Mouse (Mus musculus) neural tube, embryonic 10.5 days (tissue): ENCODE data around the gene H2-DMb2.
A peak's percentile ranks its signal among the peaks of the same experiment; 100 is the strongest.

Experiments
- DNase-seq: peaks from one replicate; pipeline ENCODE4 v3.0.0-alpha.2; 2017; ENCODE audit warnings: low spot score; ENCODE audit errors: extremely low spot score

Gene H2-DMb2

DNA sequence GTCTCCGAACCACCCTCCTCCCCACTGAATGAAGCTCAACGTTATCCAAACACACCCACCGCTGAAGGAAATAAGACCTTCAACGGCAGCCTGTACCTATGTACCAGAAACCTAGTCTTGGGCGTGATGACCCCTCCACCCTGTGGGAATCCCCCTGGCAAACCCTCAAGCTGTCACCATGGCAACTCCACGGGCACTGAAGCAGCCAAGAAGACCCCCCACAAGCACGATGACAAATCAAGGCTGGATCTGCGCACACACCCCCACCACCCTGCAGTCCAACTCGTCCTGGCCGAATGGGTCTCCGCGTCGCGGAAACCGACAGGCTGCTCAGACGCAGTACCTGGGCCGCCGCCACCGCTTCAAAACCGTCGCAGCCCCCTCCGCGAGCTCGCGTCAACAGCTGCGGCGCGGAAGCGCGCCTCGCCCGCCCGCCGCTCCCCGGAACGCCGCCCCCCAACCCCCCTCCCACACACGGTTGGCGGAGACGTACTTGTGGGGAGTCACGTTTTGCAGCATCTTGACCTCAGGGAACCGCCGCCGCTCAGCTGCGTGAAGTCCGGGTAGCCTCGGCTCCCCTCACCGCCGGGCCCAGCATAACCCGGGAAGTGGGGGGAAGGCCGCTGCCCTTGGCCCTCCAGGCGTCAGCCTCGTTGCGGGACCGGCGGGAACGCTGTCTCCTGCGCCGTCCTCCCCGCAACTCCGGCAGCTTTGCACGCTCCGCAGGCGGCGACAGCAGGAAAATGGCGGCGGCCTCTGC lies 24.8 kb upstream of the H2-DMb2 start:
- DNase-seq, result peak; percentile 47

DNA sequence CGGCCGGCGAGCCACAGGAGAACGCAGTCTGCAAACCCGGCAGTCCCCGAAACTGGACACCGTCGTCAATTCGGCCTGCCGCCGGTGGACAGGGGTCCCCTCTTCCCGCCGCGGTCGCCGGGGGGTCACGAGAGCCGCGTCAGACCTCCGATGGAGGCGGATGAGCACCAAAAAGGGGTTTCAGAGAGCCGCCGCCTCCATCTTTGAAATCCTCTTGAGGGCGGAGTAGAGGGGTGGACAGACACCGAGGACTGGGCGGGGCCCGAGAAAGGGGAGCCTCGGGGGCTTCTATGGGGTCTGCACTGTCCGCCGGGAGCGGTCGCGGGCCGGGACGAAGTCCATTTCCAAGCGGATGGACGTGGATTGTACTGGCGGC lies 24.2 kb upstream of the H2-DMb2 start:
- no peak for DNase-seq

- peak; percentile 98 for DNase-seq
Measured at GRCm38 (mm10) chr17:34119249-34120179, 23.6 kb upstream of the H2-DMb2 start, which contains the start of gene H2-DMa. Gene H2-DMa (plus strand): TSS chr17:34119541.

DNA sequence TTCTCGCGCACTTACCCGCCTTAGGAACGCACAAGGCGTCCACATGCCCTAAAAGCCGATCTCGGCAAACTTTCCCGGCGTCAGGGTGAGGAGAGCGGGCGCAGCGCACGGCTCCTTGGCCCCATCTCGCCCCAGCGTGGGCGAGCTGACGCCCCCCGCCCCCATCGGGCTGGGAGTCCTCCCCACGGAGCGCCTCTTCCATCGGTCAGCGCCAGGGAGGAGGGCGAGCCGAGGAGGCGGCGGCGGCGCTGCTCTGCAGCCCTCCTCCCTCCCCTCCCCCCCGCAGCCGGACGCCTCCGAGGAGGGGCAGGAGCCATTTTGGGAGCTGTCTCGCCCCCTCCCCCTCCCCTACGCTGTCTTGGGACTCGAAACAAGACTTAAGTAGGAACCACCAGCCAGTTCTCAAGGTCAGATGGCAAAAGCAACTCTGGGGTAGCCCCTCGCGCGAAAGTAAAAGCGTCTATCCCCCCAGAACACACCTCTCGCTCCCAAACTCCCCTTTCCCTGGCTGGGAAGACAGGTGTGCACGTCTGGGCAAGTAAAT lies 22.9 kb upstream of the H2-DMb2 start:
- peak; percentile 89 for DNase-seq

DNA sequence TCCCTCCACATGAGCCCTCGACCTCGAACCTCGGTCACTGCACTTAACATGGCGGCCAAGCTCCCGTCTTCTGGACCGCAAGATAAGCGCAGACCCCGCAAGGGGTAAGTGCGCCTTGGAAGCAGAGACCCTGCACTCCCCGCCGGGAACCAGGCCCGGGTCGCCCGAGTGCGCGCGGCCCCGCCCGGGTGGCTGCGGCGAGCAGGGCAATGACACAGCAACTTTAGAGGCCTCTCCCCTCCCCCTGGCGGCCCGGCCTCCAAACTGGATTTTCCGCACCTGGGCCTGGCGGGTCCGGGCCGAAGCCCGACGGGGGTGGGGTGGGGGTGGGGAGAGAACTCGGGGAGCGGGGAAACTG lies 22.3 kb upstream of the H2-DMb2 start:
- no peak for DNase-seq

- DNase-seq, result peak; percentile 88
Measured at GRCm38 (mm10) chr17:34121172-34121878, 21.8 kb upstream of the H2-DMb2 start.

DNA sequence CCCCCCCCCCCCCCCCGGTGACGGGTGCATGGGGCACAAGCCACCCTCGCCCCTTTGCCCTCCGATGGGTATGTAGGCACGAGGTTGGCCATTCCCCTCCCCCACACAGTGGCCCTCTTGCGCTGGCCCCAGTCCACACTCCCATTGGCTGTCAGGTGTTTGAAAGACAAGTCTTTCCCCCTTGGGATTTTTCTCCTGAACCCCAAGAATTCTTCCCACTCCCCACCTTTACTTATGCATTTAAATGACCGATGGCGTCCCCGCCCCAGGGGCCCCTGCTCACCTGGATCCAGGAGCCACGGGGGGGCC lies 21.3 kb upstream of the H2-DMb2 start:
- DNase-seq, result no peak

DNA sequence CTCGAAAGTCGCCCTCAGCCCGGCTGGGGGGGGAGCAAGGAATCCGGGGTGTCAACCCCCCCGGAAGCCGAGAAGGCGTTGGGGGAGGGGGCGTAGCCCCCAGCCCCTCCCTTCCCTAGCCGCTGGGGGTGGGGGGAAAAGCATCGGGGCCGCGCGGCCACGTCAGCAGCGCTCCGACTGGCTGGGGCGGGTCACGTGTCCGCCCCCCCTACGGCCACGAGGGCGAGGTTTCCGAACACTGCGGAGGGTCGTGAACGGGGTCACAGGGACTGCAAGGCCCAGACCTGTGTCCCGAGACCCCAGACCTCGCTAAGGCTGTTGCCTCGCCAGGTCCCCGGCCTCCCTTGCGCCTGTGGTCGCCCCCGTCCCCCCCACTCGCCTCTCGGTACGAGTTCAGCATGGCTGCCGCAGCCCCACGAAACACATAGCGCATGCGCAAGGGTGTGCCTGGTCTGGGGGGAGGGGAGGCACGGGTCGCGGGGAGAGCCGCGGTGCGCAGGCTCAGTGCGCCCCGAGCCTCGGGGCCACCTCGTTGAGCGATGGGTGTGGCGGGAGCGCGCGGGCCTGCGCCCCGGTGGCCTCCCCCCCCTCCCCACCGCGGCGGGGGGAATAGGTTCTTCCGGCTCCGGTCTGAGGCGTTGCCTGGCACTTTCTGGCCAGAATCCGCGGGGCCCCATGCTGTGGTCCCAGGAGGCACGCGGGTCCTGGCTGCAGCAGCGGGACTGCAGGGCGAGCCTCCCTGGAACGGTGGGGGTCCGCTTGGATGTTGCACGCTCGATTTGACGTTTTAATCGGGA lies 20.7 kb upstream of the H2-DMb2 start, which contains the start of gene Brd2:
Brd2 (minus strand) TSS at position 447 of the 797 bp plus-strand sequence.
- DNase-seq, result peak; percentile 99

DNA sequence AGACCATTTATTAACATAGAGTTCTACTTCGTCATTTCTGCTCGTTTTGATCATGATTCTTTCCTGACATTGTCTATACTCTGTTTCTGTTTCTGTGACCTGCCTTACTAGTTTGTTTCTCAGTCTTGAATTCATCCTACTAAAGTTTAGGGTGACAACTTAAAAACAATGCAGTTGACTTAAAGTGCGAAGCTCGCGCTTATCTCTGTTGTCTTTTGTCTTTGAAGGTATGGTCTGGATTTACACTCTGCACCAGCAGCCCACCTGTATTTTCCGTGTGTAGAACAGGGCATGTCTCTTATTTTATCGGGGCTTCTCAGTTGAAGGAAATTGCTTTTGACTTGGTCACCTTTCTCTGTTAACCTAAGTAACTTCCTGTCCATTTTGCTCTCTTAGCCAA lies 20.0 kb upstream of the H2-DMb2 start:
- no peak for DNase-seq

DNA sequence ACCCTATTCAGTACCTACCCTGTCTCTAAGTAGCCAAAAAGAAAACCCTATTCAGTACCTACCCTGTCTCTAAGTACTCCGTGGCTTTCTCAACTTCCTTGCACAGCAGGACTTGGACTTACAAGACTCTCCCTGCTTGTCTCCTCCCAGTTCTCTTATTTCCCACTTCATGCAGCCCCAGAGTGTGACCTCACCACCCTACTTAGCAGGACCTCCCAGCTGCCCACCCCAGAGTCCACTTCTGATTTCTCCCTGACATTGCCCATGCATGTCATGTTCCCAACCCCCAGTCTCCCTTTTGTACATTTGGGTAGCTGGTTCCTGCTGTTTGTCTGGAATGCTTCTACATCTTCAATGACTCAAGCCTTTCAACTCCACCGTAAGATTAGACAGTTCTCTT lies 19.6 kb upstream of the H2-DMb2 start:
- no peak for DNase-seq

GRCm38 (mm10) chr17:34124649-34125048 lies 18.5 kb upstream of the H2-DMb2 start:
- no peak for DNase-seq

DNA sequence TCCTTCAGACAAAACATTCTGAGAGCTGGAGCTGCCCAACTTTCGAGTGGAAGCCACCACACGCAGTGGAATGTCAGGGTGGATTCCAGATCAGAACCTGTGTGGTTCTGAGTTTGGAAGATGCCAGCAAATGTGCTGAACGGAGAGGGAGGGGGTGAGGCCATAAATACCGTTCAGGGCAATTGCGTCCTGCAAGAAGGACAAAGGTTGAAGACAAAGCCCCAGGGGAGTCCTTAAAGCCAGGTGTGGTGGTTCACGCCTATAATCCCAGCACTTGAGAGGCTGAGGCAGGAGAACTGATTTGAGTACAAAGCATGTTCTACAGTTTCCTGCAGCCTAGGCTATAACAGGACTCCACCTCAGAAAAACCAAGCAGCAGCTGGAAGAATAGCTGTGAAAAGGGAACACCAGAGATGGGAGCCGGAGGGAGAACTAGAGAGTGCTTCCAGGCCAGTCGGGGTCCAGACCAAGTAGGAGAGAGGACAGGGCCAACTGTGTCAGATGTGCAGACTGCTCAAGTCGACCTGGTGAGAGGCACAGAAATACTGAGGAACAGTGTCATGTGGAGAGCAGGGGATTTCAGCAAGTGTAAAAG lies 16.2 kb upstream of the H2-DMb2 start:
- DNase-seq, result no peak

- no peak for DNase-seq
Measured at GRCm38 (mm10) chr17:34127475-34127874, 15.6 kb upstream of the H2-DMb2 start.

GRCm38 (mm10) chr17:34128264-34128937 lies 14.7 kb upstream of the H2-DMb2 start:
- DNase-seq, result no peak

GRCm38 (mm10) chr17:34128944-34129791 lies 13.9 kb upstream of the H2-DMb2 start:
- no peak for DNase-seq

DNA sequence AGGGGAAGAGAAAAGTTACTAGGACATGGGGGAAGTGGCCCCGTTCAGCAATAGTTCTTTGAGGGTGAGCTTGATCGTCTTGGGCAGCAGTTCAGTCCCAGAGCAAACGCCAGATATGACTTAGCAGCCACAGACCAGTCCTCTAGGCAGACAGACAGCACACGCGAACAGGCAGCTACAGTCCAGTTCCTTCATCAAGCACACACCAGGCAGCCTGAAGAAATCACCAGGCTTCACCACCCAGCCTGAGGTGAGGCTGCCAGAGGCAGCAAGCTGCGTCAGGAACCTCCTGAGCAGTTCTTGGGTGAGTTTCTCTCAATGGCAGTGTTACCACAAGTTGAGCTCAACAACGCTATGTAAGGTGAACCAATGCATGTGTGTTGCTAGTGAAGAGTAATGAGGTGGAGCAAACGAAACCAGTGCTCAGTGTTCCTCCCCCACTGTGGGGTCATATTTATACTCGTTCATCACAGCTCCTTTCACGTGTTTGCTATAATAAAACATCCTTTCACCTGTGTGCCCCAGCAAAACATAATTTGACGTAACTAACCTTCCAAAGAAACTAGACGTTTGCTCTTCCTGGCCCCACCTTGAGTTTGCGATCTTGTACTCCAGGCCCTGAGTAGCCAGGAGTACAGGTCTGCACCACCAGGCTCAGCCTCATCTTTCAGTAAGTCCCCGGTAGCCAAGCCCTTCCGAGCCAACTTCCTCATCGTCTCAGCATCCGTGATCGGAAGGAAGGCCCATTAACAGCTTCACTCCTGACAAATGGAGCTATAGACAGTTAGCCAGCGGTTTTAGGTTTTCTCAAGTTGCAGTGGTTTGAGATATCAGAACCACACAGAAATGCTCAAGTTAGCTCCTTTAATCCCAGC lies 12.8 kb upstream of the H2-DMb2 start:
- DNase-seq, result no peak

- no peak for DNase-seq
Measured at GRCm38 (mm10) chr17:34131911-34132310, 11.2 kb upstream of the H2-DMb2 start.

- no peak for DNase-seq
Measured at GRCm38 (mm10) chr17:34133289-34133688, 9.8 kb upstream of the H2-DMb2 start.
